ENCODE assay signal across 8 mouse cellular contexts in the genomic region with DNA sequence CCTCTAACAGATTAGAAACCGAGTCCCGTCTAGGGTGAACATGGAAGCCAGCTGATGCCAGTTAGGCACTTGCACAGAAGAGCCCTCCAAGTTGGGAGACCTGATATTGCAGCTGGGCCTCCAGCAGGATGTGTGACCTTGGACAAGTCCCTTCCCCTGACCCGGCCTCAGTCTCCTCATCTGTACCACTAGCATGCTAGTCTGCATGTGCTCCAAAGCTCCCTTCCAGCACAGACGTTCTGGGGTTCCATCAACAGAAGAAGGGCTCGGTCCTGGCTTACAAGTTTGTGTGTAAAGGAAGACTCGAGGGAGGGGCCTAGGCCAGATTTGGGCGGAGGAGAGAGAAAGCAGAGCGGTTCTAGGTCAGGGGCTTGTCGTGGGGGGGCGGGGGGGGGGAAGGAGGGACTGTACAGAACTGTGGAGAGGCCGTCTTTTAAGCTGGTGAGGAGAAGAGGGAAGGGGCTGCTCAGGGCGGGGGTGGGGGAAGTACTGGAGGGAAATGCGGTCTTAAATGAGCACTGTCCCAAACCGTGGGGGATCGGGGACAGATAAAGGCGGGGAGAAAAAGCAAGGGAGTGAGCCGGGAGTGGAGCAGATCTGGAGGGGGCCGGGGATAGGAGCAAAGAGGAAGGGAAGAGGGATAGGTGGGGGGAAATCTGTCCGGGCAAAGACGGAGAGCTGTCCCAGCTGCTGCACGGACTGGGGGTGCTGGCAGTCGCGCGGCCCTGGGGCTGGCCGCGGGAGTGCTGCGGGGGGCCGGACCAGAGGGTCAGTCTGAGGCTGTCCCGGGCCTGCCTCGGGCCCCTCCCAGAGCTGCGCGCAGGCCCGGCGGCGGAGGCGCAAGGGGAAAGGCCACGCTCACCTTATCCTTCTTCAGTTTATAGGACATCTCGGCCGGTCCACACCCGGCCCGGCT. TPM values are rescaled to one million over a fixed set of nuclear protein-coding genes. Genes with fewer than 3 reads are reported as not detected.
A peak's percentile ranks its signal among the peaks of the same experiment; 100 is the strongest.
DNase-seq lines count a peak whose midpoint lies in the region; ATAC-seq lines count a peak whose summit lies in the region.

No protein-coding gene starts in this region.

- peaks cover 5% of the 10 kb centered on the region for H3K36me3 ChIP-seq in lung, embryonic 15.5 days
- H3K36me3 ChIP-seq in hindbrain, embryonic 12.5 days: peaks cover 7% of the 10 kb centered on the region
- peaks cover 27% of the 10 kb centered on the region for H3K36me3 ChIP-seq in megakaryocyte, embryonic 14.5 days (replicated peaks; ENCODE audit: low read length)

- peak overlapping the region; percentile 79 for H3K4me2 ChIP-seq in lung, embryonic 15.5 days
- peak overlapping the region; percentile 79 for H3K4me2 ChIP-seq in hindbrain, embryonic 12.5 days (replicated peaks)

- peak overlapping the region; percentile 96 for H3K27ac ChIP-seq in lung, embryonic 15.5 days
- H3K27ac ChIP-seq in brown adipose tissue, adult 24 weeks (replicated peaks; ENCODE audit: low read depth, low read length): no peak overlapping the region
- H3K27ac ChIP-seq in hindbrain, embryonic 12.5 days: peak overlapping the region; percentile 91

- no peak for DNase-seq in lung, postnatal 36 days
- no peak for DNase-seq in left cerebral cortex, postnatal 36 days (ENCODE audit: low spot score in 2 of 2)
- DNase-seq in layer of hippocampus, adult 18-20 months (ENCODE audit: low spot score in 2 of 2): no peak

- 2% methylated on average over 38 of the region's 41 CpGs for WGBS in lung, embryonic 15.5 days
- WGBS in hindbrain, embryonic 12.5 days: 3% methylated on average over 40 of the region's 41 CpGs

- ATAC-seq in lung, embryonic 15.5 days (ENCODE audit: borderline replicate concordance, extremely low read depth, low FRiP score, low TSS enrichment): peak; percentile 88
- ATAC-seq in hindbrain, embryonic 12.5 days (ENCODE audit: low FRiP score): peak; percentile 85
- ATAC-seq in monocyte, adult 5-6 weeks (replicated peaks; ENCODE audit: insufficient number of reproducible peaks, low FRiP score, low TSS enrichment, poor library complexity, severe bottlenecking): no peak

- peaks cover 30% of the 10 kb centered on the region for H3K4me1 ChIP-seq in lung, embryonic 15.5 days
- H3K4me1 ChIP-seq in brown adipose tissue, adult 24 weeks (ENCODE audit: control insufficient read depth, insufficient read depth, insufficient read length, low read length): peaks cover 20% of the 10 kb centered on the region
- H3K4me1 ChIP-seq in hindbrain, embryonic 12.5 days: peaks cover 39% of the 10 kb centered on the region
- H3K4me1 ChIP-seq in megakaryocyte, embryonic 14.5 days: peaks cover 46% of the 10 kb centered on the region

- peak overlapping the region; percentile 83 for H3K4me3 ChIP-seq in lung, embryonic 15.5 days
- H3K4me3 ChIP-seq in brown adipose tissue, adult 24 weeks (ENCODE audit: insufficient read depth, low read depth, low read length): peak overlapping the region; percentile 93
- H3K4me3 ChIP-seq in hindbrain, embryonic 12.5 days: peak overlapping the region; percentile 93
- peak overlapping the region; percentile 95 for H3K4me3 ChIP-seq in megakaryocyte, embryonic 14.5 days (replicated peaks)

- intact Hi-C loops in left cerebral cortex, postnatal 36 days (cut with DNase I): no loop called here

- no peaks in the 10 kb centered on the region for H3K9me3 ChIP-seq in lung, embryonic 15.5 days
- H3K9me3 ChIP-seq in hindbrain, embryonic 12.5 days (replicated peaks): no peaks in the 10 kb centered on the region
- H3K9me3 ChIP-seq in megakaryocyte, embryonic 14.5 days: peaks cover 7% of the 10 kb centered on the region

- H3K9ac ChIP-seq in lung, embryonic 15.5 days: peak overlapping the region; percentile 87
- peak overlapping the region; percentile 93 for H3K9ac ChIP-seq in hindbrain, embryonic 12.5 days

- H3K27me3 ChIP-seq in lung, embryonic 15.5 days: no peaks in the 10 kb centered on the region
- no peaks in the 10 kb centered on the region for H3K27me3 ChIP-seq in hindbrain, embryonic 12.5 days
- H3K27me3 ChIP-seq in megakaryocyte, embryonic 14.5 days (replicated peaks): peaks cover 3% of the 10 kb centered on the region

RNA-seq across cellular contexts. Expression of gene Ppp2r5d, which starts 0.7 kb away (rescaled TPM):
- polyA plus RNA-seq in lung, embryonic 15.5 days (2015; fragmentation: Nextera tagmentation; extraction: Ambion mirVana): 96.0 and 102 TPM in 2 replicates
- 33.3 and 37.8 TPM in 2 replicates for polyA plus RNA-seq in brown adipose tissue, adult 24 weeks (2012; ENCODE audit: insufficient read depth, insufficient read length, missing spikeins)
- polyA plus RNA-seq in hindbrain, embryonic 12.5 days (2016; fragmentation: Nextera tagmentation; extraction: Ambion mirVana): 103 and 106 TPM in 2 replicates
- polyA plus RNA-seq in megakaryocyte, embryonic 14.5 days (2012; ENCODE audit: insufficient read depth, low replicate concordance): 33.5 and 37.7 TPM in 2 replicates
- total RNA-seq in monocyte, adult 5-6 weeks (2017): 24.4 to 34.6 TPM (median 30.2 TPM) in 3 replicates
- 10 to 100 TPM; 81.9 to 84.7 TPM for total RNA-seq in left cerebral cortex, postnatal 36 days (2021)
- 10 to 100 TPM; 89.3 to 90.9 TPM for total RNA-seq in layer of hippocampus, adult 18-20 months (2021)

RNA-seq across cellular contexts. Expression of gene Pex6, which starts 7.0 kb away (rescaled TPM):
- polyA plus RNA-seq in lung, embryonic 15.5 days (2015; fragmentation: Nextera tagmentation; extraction: Ambion mirVana): 27.7 and 28.6 TPM in 2 replicates
- 42.3 and 56.0 TPM in 2 replicates for polyA plus RNA-seq in brown adipose tissue, adult 24 weeks (2012; ENCODE audit: insufficient read depth, insufficient read length, missing spikeins)
- polyA plus RNA-seq in hindbrain, embryonic 12.5 days (2016; fragmentation: Nextera tagmentation; extraction: Ambion mirVana): 33.9 and 38.0 TPM in 2 replicates
- 17.1 and 19.8 TPM in 2 replicates for polyA plus RNA-seq in megakaryocyte, embryonic 14.5 days (2012; ENCODE audit: insufficient read depth, low replicate concordance)
- 5.4 to 11.1 TPM (median 10.3 TPM) in 3 replicates for total RNA-seq in monocyte, adult 5-6 weeks (2017)
- total RNA-seq in left cerebral cortex, postnatal 36 days (2021): 10 to 100 TPM; 50.6 to 52.4 TPM
- total RNA-seq in layer of hippocampus, adult 18-20 months (2021): 10 to 100 TPM; 55.5 to 62.4 TPM

RNA-seq across cellular contexts. Expression of gene Klhdc3, which starts 23.5 kb away (rescaled TPM):
- 117 and 122 TPM in 2 replicates for polyA plus RNA-seq in lung, embryonic 15.5 days (2015; fragmentation: Nextera tagmentation; extraction: Ambion mirVana)
- 24.2 and 24.8 TPM in 2 replicates for polyA plus RNA-seq in brown adipose tissue, adult 24 weeks (2012; ENCODE audit: insufficient read depth, insufficient read length, missing spikeins)
- 139 and 141 TPM in 2 replicates for polyA plus RNA-seq in hindbrain, embryonic 12.5 days (2016; fragmentation: Nextera tagmentation; extraction: Ambion mirVana)
- polyA plus RNA-seq in megakaryocyte, embryonic 14.5 days (2012; ENCODE audit: insufficient read depth, low replicate concordance): 322 and 388 TPM in 2 replicates
- 24.6 to 30.1 TPM (median 28.5 TPM) in 3 replicates for total RNA-seq in monocyte, adult 5-6 weeks (2017)
- total RNA-seq in left cerebral cortex, postnatal 36 days (2021): 100 to 1,000 TPM; 188 to 234 TPM
- 100 to 1,000 TPM; 172 to 177 TPM for total RNA-seq in layer of hippocampus, adult 18-20 months (2021)

RNA-seq across cellular contexts. Expression of gene Gnmt, which starts 24.7 kb away (rescaled TPM):
- 1.3 and 1.8 TPM in 2 replicates for polyA plus RNA-seq in lung, embryonic 15.5 days (2015; fragmentation: Nextera tagmentation; extraction: Ambion mirVana)
- 4.0 TPM in 1 of 2 replicates, not detected in the other for polyA plus RNA-seq in brown adipose tissue, adult 24 weeks (2012; ENCODE audit: insufficient read depth, insufficient read length, missing spikeins)
- 0.33 and 0.49 TPM in 2 replicates for polyA plus RNA-seq in hindbrain, embryonic 12.5 days (2016; fragmentation: Nextera tagmentation; extraction: Ambion mirVana)
- polyA plus RNA-seq in megakaryocyte, embryonic 14.5 days (2012; ENCODE audit: insufficient read depth, low replicate concordance): 5.0 TPM in 1 of 2 replicates, not detected in the other
- 2.2 to 3.4 TPM (median 3.1 TPM) in 3 replicates for total RNA-seq in monocyte, adult 5-6 weeks (2017)
- total RNA-seq in left cerebral cortex, postnatal 36 days (2021): under 1 TPM; 0.52 TPM
- 1 to 10 TPM in 1 of 2 experiments, not detected in 1; 1.1 TPM for total RNA-seq in layer of hippocampus, adult 18-20 months (2021)

RNA-seq across cellular contexts. Expression of gene Mea1, which starts 25.6 kb away (rescaled TPM):
- 128 and 134 TPM in 2 replicates for polyA plus RNA-seq in lung, embryonic 15.5 days (2015; fragmentation: Nextera tagmentation; extraction: Ambion mirVana)
- 121 and 148 TPM in 2 replicates for polyA plus RNA-seq in brown adipose tissue, adult 24 weeks (2012; ENCODE audit: insufficient read depth, insufficient read length, missing spikeins)
- polyA plus RNA-seq in hindbrain, embryonic 12.5 days (2016; fragmentation: Nextera tagmentation; extraction: Ambion mirVana): 178 and 183 TPM in 2 replicates
- polyA plus RNA-seq in megakaryocyte, embryonic 14.5 days (2012; ENCODE audit: insufficient read depth, low replicate concordance): 145 and 216 TPM in 2 replicates
- 79.9 to 102 TPM (median 82.5 TPM) in 3 replicates for total RNA-seq in monocyte, adult 5-6 weeks (2017)
- total RNA-seq in left cerebral cortex, postnatal 36 days (2021): 100 to 1,000 TPM; 118 to 128 TPM
- total RNA-seq in layer of hippocampus, adult 18-20 months (2021): 100 to 1,000 TPM in 1 of 2 experiments, 10 to 100 TPM in 1; 97.2 to 109 TPM
